Mouse (Mus musculus) G1E (cell line): ENCODE results near the gene Cic.

ENCODE experiments used
- CTCF ChIP-seq: IDR thresholded peaks from 2 replicates; pipeline ENCODE4 v1.5.1; 2012; ENCODE audit warnings: low read depth, low read length, inconsistent platforms, mixed read lengths
- TAL1 ChIP-seq: conservative IDR thresholded peaks from 2 replicates; pipeline ENCODE4 v1.6.1; 2012; ENCODE audit warnings: low read depth, low read length, inconsistent platforms, mixed read lengths

DNA sequence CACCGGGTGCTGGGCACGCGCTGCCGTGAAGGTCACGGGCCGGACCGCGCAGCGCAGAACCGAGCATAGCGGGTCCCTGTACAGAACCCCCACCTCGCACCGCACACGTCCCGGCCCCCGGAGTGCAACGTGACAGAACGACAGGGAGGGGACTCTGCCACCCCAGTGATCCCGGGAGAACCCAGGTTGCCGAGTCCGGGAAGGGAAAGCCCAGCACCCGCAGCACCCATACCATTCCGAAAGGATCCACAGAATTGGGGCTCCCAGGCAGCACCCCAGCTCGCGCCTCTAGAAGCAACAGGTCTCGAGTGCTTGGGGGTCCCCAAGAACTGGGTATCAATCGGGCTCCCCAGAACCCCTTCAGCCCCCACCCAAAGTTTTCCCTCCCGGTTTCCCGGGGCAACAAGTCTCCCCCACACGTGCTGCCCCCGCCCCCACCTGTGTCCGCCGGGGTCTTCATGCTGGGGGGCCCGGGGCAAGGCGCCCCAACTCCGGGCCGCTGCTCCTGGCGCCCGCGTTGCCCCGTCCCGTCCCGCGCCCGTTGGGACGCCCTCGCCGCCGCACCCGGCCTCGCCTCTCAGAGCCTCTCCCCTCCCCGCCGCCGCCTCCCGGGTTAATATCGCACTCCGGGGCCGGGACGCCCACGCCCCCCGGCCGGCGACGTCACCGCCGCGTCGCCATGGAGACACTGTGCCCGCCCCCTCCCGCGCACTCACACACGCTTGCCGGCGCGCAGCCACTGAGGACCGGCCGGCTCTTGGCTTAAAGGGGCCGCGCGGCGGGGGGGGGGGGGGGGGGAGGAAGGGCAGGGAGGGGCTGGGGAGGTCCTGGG, 17.1 kb upstream of the Cic start, which contains the start of gene Erf:
- TF ChIP-seq CTCF, result no peak
- TF ChIP-seq TAL1, result no peak
